Mouse (Mus musculus) myocyte (in vitro differentiated cells): ENCODE data around the gene 1700057G04Rik.

Experiments
- E2F4 ChIP-seq: IDR thresholded peaks from one replicate; pipeline ENCODE4 v1.6.1; 2011; ENCODE audit warnings: mild to moderate bottlenecking, control low read depth, moderate library complexity; ENCODE audit not compliant: insufficient read depth
- MAX ChIP-seq: IDR thresholded peaks from one replicate; pipeline ENCODE4 v1.6.1; 2011; ENCODE audit warnings: low read depth, mild to moderate bottlenecking, control low read depth
- MYOG ChIP-seq, 3 experiments: IDR thresholded peaks; one replicate each; pipeline ENCODE4 v1.6.1; 2011; ENCODE audit warnings: control low read depth in 2 of 3, low read depth in 2 of 3, mild to moderate bottlenecking in 2 of 3; ENCODE audit not compliant: insufficient read length in 2 of 3, control insufficient read depth in 1 of 3, insufficient read depth in 1 of 3
- POLR2A ChIP-seq: IDR thresholded peaks from one replicate; pipeline ENCODE4 v1.6.1; 2011; ENCODE audit warnings: low read depth, mild to moderate bottlenecking, control low read depth, moderate library complexity; ENCODE audit not compliant: insufficient read length
- POLR2AphosphoS2 ChIP-seq: IDR thresholded peaks from one replicate; pipeline ENCODE4 v1.6.1; 2011; ENCODE audit warnings: low read depth, control low read depth; ENCODE audit not compliant: insufficient read length
- SRF ChIP-seq: IDR thresholded peaks from one replicate; pipeline ENCODE4 v1.6.1; 2011; ENCODE audit warnings: low read depth; ENCODE audit not compliant: control insufficient read depth, insufficient read length

GRCm38 (mm10) chr9:92335277-92335818, 26.2 kb downstream of the 1700057G04Rik start:
- no peak for TF ChIP-seq E2F4
- no peak for TF ChIP-seq POLR2A
- no peak for TF ChIP-seq MYOG (IDR thresholded peaks at IDR 0.05; ENCODE audit: control insufficient read depth in 1 of 3, insufficient read depth in 1 of 3, insufficient read length in 2 of 3, low read depth in 2 of 3)
- TF ChIP-seq MAX, result no peak
- no peak for TF ChIP-seq POLR2AphosphoS2
- TF ChIP-seq SRF, result no peak
